Mouse (Mus musculus) liver, embryonic 15.5 days (tissue): ENCODE results near the gene Ttc7. TPM values are rescaled to one million over a fixed set of nuclear protein-coding genes. Genes with fewer than 3 reads are reported as not detected.

Experiments
- ATAC-seq: fragments of 200-750 bp; cut with Nextera tagmentation; 2 replicates; pipeline ENCODE4 v1.8.0; 2017; ENCODE audit warnings: moderate number of reproducible peaks, mild to moderate bottlenecking, moderate library complexity; ENCODE audit not compliant: insufficient read depth
- H3K27ac ChIP-seq: fragments of 300-500 bp; sonication (generic); replicated peaks from 2 replicates; pipeline ENCODE4 v1.5.1; 2015; ENCODE audit warnings: mild to moderate bottlenecking, inconsistent platforms
- H3K27me3 ChIP-seq: fragments of 300-500 bp; sonication (generic); 2 replicates; pipeline ENCODE4 v1.6.1; 2015; ENCODE audit warnings: mild to moderate bottlenecking, inconsistent platforms
- H3K36me3 ChIP-seq: fragments of 300-500 bp; sonication (generic); replicated peaks from 2 replicates; pipeline ENCODE4 v1.6.1; 2015; ENCODE audit warnings: moderate library complexity, mild to moderate bottlenecking, inconsistent platforms
- H3K4me1 ChIP-seq: fragments of 300-500 bp; sonication (generic); replicated peaks from 2 replicates; pipeline ENCODE4 v1.6.1; 2015; ENCODE audit warnings: inconsistent platforms
- H3K4me2 ChIP-seq: fragments of 300-500 bp; sonication (generic); 2 replicates; pipeline ENCODE4 v1.6.1; 2015; ENCODE audit warnings: moderate library complexity, mild to moderate bottlenecking, inconsistent platforms
- H3K4me3 ChIP-seq: fragments of 300-500 bp; sonication (generic); replicated peaks from 2 replicates; pipeline ENCODE4 v1.5.1; 2015; ENCODE audit warnings: mild to moderate bottlenecking, inconsistent platforms
- H3K9ac ChIP-seq: fragments of 300-500 bp; sonication (generic); 2 replicates; pipeline ENCODE4 v1.6.1; 2015; ENCODE audit warnings: moderate library complexity, mild to moderate bottlenecking, inconsistent platforms
- H3K9me3 ChIP-seq: fragments of 300-500 bp; sonication (generic); replicated peaks from 2 replicates; pipeline ENCODE4 v1.6.1; 2016; ENCODE audit warnings: inconsistent platforms
- WGBS: fragments of 180-500 bp; shearing (Covaris S2); methylation state at CpG from one replicate; pipeline ENCODE4 v1.1.7; 2015; ENCODE audit warnings: mixed read lengths; ENCODE audit not compliant: insufficient replicate concordance; 5-methylcytosine and 5-hydroxymethylcytosine counted together
- polyA plus RNA-seq: library from polyadenylated mRNA; unstranded; fragments of >200 nt; fragmentation: Nextera tagmentation; extraction: Ambion mirVana; gene quantifications from 2 replicates; pipeline ENCODE4 v1.2.1, GENCODE M21; 2015

The Ttc7 gene
- polyA plus RNA-seq, 1 experiment from 2014 or later = 10.8 TPM

GRCm38 (mm10) chr17:87353745-87354320 is 71.1 kb downstream of the Ttc7 start:
- no peak for ATAC-seq
- Histone ChIP-seq H3K36me3 (0 out of 2 replicates have a peak, but pooled peaks cover under 1% of the 10 kb centered on the region), H3K9me3 (no peaks in the 10 kb centered on the region), H3K9ac (no peak overlapping the region), H3K4me1 (peaks cover 37% of the 10 kb centered on the region), H3K4me2 (no peak overlapping the region), H3K4me3 (no peak overlapping the region), H3K27ac (no peak overlapping the region), H3K27me3 (no peaks in the 10 kb centered on the region)
- 74% methylated on average over 8 of the region's 8 CpGs for WGBS

GRCm38 (mm10) chr17:87355456-87355855 is 72.8 kb downstream of the Ttc7 start:
- Histone ChIP-seq H3K9me3 (no peaks in the 10 kb centered on the region), H3K9ac (no peak overlapping the region), H3K4me1 (peaks cover 44% of the 10 kb centered on the region), H3K4me3 (no peak overlapping the region), H3K36me3 (peaks cover 11% of the 10 kb centered on the region; the same call in 1 of the 2 replicates), H3K27ac (no peak overlapping the region), H3K4me2 (no peak overlapping the region), H3K27me3 (no peaks in the 10 kb centered on the region)
- WGBS = 35% methylated on average over 8 of the region's 8 CpGs
- 0 out of 2 replicates have a peak, but pooled peaks have one; percentile 28 for ATAC-seq

- peaks cover 38% of the 10 kb centered on the region for H3K4me1 ChIP-seq
- H3K9ac ChIP-seq = no peak overlapping the region
- ATAC-seq = no peak
- H3K9me3 ChIP-seq = no peaks in the 10 kb centered on the region
- H3K27me3 ChIP-seq = no peaks in the 10 kb centered on the region
- no peak overlapping the region for H3K4me2 ChIP-seq
- H3K36me3 ChIP-seq = peaks cover 12% of the 10 kb centered on the region; the same call in 1 of the 2 replicates
- H3K27ac ChIP-seq = no peak overlapping the region
- 86% methylated on average over 5 of the region's 5 CpGs for WGBS
- H3K4me3 ChIP-seq = no peak overlapping the region
These were observed 73.6 kb downstream of the Ttc7 start for GRCm38 (mm10) chr17:87356261-87356660.

- Histone ChIP-seq H3K27ac (no peak overlapping the region), H3K9ac (no peak overlapping the region), H3K4me1 (peaks cover 27% of the 10 kb centered on the region), H3K9me3 (no peaks in the 10 kb centered on the region), H3K36me3 (peaks cover 24% of the 10 kb centered on the region; the same call in 1 of the 2 replicates), H3K4me2 (no peak overlapping the region), H3K4me3 (no peak overlapping the region), H3K27me3 (no peaks in the 10 kb centered on the region)
- 79% methylated on average over 9 of the region's 9 CpGs for WGBS
- no peak for ATAC-seq
These were observed 74.8 kb downstream of the Ttc7 start for GRCm38 (mm10) chr17:87357506-87357905.

GRCm38 (mm10) chr17:87361132-87361531 is 78.4 kb downstream of the Ttc7 start:
- ATAC-seq = no peak
- Histone ChIP-seq H3K27me3 (no peaks in the 10 kb centered on the region), H3K9me3 (no peaks in the 10 kb centered on the region), H3K4me3 (no peak overlapping the region), H3K27ac (no peak overlapping the region), H3K9ac (no peak overlapping the region), H3K36me3 (peaks cover 34% of the 10 kb centered on the region), H3K4me1 (peaks cover 29% of the 10 kb centered on the region), H3K4me2 (no peak overlapping the region)
- WGBS = 78% methylated on average over 3 of the region's 3 CpGs

GRCm38 (mm10) chr17:87364108-87364507 is 81.4 kb downstream of the Ttc7 start:
- H3K4me3 ChIP-seq = no peak overlapping the region
- H3K4me2 ChIP-seq = no peak overlapping the region
- no peak overlapping the region for H3K9ac ChIP-seq
- no peaks in the 10 kb centered on the region for H3K9me3 ChIP-seq
- H3K36me3 ChIP-seq = peaks cover 31% of the 10 kb centered on the region
- H3K27me3 ChIP-seq = no peaks in the 10 kb centered on the region
- WGBS = 80% methylated on average over 15 of the region's 15 CpGs
- ATAC-seq = no peak
- H3K27ac ChIP-seq = no peak overlapping the region
- peaks cover 28% of the 10 kb centered on the region for H3K4me1 ChIP-seq

- Histone ChIP-seq H3K27ac (peak overlapping the region; percentile 53; the same call in 1 of the 2 replicates), H3K9ac (no peak overlapping the region)
These were observed 82.6 kb downstream of the Ttc7 start for GRCm38 (mm10) chr17:87365268-87365667.

GRCm38 (mm10) chr17:87366520-87366919 is 83.8 kb downstream of the Ttc7 start:
- Histone ChIP-seq H3K36me3 (peaks cover 34% of the 10 kb centered on the region), H3K27me3 (no peaks in the 10 kb centered on the region), H3K4me1 (peaks cover 24% of the 10 kb centered on the region), H3K4me3 (no peak overlapping the region), H3K27ac (no peak overlapping the region), H3K4me2 (no peak overlapping the region), H3K9me3 (no peaks in the 10 kb centered on the region), H3K9ac (no peak overlapping the region)
- WGBS = 39% methylated on average over 2 of the region's 2 CpGs
- ATAC-seq = no peak

More at GRCm38 (mm10) chr17:87365268-87365667, 82.6 kb downstream of the Ttc7 start:
- WGBS = 5% methylated on average over 8 of the region's 8 CpGs
- Histone ChIP-seq H3K4me1 (peaks cover 24% of the 10 kb centered on the region), H3K36me3 (peaks cover 26% of the 10 kb centered on the region), H3K27me3 (no peaks in the 10 kb centered on the region), H3K4me2 (no peak overlapping the region), H3K4me3 (no peak overlapping the region), H3K9me3 (no peaks in the 10 kb centered on the region)
- ATAC-seq = peak; percentile 80

- Histone ChIP-seq H3K36me3 (peaks cover 27% of the 10 kb centered on the region), H3K9ac (no peak overlapping the region), H3K9me3 (no peaks in the 10 kb centered on the region), H3K27me3 (no peaks in the 10 kb centered on the region), H3K4me2 (no peak overlapping the region), H3K4me1 (peaks cover 24% of the 10 kb centered on the region), H3K4me3 (no peak overlapping the region), H3K27ac (no peak overlapping the region)
- ATAC-seq = no peak
- WGBS = 59% methylated on average over 4 of the region's 4 CpGs
These were observed 84.5 kb downstream of the Ttc7 start for GRCm38 (mm10) chr17:87367228-87367627.

GRCm38 (mm10) chr17:87367640-87368039 is 85.0 kb downstream of the Ttc7 start:
- ATAC-seq = no peak
- H3K27ac ChIP-seq = no peak overlapping the region

GRCm38 (mm10) chr17:87368481-87368880 is 85.8 kb downstream of the Ttc7 start:
- no peak overlapping the region for H3K27ac ChIP-seq
- no peak overlapping the region for H3K9ac ChIP-seq
- no peaks in the 10 kb centered on the region for H3K27me3 ChIP-seq
- 0 out of 2 replicates have a peak, but pooled peaks cover 14% of the 10 kb centered on the region for H3K36me3 ChIP-seq
- H3K4me1 ChIP-seq = peaks cover 24% of the 10 kb centered on the region
- WGBS = 80% methylated on average over 10 of the region's 10 CpGs
- no peak for ATAC-seq
- no peak overlapping the region for H3K4me3 ChIP-seq
- no peak overlapping the region for H3K4me2 ChIP-seq
- no peaks in the 10 kb centered on the region for H3K9me3 ChIP-seq

More at GRCm38 (mm10) chr17:87367640-87368039, 85.0 kb downstream of the Ttc7 start:
- WGBS = 48% methylated on average over 3 of the region's 3 CpGs
- Histone ChIP-seq H3K9ac (no peak overlapping the region), H3K4me1 (peaks cover 24% of the 10 kb centered on the region), H3K4me2 (no peak overlapping the region), H3K9me3 (no peaks in the 10 kb centered on the region), H3K36me3 (peaks cover 23% of the 10 kb centered on the region), H3K4me3 (no peak overlapping the region), H3K27me3 (no peaks in the 10 kb centered on the region)
